Mouse (Mus musculus) neutrophil, adult 5-6 weeks (primary cell): Measurements from ENCODE around the gene Plxnc1. TPM values are rescaled to one million over a fixed set of nuclear protein-coding genes. Genes with fewer than 3 reads are reported as not detected.

Experiments used
- ATAC-seq: fragments of 151-379, 151-347 bp; 2 replicates; pipeline ENCODE4 v1.8.0; 2017; ENCODE audit warnings: mild to moderate bottlenecking, moderate TSS enrichment; ENCODE audit not compliant: insufficient number of reproducible peaks, poor library complexity, low FRiP score, severe bottlenecking; ENCODE audit errors: extremely low read depth
- total RNA-seq: library from RNA; stranded (forward); fragments of 200-1000 nt; gene quantifications from 2 replicates; pipeline ENCODE4 v1.2.3, GENCODE M21; 2017

Gene Plxnc1
- total RNA-seq, 1 experiment from 2014 or later = 47.5 TPM

DNA sequence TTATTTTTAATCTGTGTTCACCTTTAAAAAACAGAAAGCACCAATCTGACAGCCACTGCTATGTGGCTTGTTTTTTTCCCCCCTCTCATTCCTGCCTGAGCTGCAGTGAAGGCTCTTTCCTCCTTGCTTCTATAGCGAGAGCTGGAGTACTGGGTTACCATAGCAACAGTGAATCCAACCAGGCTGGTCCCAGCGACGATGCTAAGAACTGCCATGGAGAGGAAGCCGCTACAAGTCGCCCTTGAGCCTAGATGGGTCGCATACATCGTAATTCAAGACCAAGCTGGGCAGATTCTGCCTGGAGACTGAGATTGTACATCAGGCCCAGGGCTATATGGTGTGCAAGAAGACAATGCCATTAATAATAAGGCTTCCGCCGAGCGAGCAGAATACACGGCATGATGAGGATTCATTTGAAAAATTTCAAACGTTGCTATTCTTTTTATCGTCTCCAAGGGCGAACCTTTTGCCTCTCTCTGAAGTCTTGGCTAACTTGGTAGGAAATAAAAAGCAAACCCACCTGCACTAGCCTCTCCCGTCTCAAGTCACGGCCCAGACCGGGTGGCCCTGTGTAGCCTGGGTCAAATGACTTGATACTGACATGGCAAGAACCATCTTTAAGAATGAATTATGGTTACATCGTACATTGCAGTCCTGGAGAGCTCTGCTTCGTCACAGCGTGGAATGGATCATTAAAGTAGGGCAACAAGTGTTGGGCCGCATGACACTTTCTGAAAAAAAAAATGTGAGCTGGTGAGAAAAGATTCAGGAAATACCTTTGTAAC lies 38.8 kb downstream of the Plxnc1 start:
- ATAC-seq = no peak

DNA sequence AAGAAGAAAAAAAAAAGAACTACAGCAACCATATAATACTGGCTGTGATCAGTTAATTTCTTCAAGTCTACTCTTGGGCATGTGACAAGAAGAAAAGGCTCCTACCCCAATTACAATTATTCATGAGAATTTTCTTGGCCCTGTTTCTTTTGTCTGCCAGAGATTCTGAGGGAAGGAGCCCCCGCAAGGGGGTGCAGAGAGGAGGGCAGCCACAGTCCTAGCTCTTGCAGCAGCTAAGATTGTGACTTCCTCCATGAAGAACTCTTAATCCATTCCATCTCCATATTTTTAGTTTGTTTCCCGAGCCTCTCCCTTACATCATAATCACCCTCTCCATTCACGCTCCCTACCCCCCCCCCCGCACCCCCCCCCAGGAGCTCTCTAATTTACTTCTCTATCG lies 39.4 kb downstream of the Plxnc1 start:
- no peak for ATAC-seq

DNA sequence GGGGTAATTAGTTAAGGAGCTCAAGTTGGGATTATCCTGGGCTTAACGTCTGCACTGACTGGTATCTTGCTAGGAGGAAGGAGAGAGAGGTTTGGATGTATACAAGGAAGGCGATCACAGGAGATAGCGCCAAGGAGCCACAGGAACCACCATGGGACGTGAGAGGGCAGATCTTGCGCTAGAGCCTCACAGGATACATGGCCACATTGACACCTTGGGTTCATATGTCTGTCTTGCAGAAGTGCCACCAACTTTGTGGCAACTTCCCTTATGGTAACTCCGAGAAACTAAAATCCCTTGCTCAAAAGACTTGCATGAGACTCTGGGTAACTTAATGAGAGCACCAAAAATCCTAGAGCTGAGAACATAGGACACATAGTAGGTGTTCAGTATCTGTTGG lies 47.7 kb downstream of the Plxnc1 start:
- no peak for ATAC-seq

DNA sequence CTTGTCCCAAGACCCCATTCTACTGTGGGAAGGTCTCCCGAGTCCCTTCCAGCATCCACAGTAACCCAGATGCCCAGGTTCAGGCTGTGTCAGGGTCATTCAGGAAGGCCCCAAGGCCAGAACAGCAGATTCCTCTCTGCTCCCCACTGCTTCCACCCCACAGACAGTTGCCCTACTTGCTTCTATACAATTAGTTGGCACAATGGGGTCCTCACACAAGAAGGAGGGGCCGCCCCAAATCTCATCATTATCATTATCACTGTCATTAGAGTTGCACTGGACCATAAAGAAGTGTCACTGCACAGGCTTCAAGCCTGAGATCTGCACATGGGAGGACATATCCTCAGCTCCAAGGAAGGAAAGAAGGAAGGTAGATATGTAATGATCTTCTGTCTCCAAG lies 48.3 kb downstream of the Plxnc1 start:
- no peak for ATAC-seq

DNA sequence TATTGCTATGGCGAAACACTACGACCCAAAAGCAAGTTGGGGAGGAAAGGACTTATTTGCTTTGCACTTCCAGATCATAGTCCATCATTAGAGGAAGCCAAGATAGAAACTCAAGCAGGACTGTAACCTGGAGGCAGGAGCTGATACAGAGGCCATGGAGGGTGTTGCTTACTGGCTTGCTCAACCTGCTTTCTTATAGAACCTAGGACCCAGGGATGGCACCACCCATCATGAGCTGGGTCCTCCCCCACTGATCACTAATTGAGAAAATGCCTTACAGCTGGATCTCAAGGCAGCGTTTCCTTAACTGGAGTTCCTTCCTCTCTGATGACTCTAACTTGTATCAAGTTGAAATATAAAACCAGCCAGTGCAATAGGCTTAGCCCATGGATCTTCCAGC lies 48.8 kb downstream of the Plxnc1 start:
- ATAC-seq = no peak

DNA sequence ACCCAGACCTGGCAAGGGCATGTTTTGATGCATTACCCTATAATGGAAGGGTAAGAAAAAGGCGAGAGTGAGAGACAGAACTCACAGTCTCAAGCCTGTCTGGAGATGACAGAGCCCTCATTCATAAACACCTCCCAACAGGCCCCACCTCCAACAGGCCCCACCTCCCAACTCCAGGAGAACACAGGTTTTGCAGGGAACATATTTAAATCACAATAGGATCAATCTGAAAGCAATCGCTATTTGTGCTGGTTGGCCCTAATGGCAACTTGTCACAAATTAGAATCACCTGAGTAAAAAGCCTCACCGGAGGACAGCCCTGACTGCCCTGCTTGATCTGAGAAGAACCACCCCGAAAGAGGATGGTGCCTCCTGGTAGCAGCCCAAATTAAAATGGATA lies 54.9 kb downstream of the Plxnc1 start:
- no peak for ATAC-seq

DNA sequence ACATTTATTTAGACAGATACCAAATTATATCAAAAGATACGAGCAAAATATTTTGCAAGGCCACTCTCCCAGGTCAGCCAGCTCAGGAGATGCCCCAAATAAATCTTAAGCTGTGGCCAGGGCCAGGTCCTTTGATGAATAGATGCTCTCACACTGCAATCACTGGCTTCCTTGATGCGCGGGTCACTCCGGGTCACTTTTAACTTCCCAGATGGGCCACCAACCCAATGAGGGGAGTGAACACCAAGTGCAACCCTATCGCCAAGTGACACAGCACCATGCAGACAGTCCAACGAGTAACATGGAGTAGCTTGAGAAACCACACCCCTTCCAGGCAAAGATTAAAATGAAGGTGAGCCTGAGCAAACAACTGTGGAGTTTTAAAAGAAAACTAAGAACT lies 61.4 kb downstream of the Plxnc1 start:
- no peak for ATAC-seq

DNA sequence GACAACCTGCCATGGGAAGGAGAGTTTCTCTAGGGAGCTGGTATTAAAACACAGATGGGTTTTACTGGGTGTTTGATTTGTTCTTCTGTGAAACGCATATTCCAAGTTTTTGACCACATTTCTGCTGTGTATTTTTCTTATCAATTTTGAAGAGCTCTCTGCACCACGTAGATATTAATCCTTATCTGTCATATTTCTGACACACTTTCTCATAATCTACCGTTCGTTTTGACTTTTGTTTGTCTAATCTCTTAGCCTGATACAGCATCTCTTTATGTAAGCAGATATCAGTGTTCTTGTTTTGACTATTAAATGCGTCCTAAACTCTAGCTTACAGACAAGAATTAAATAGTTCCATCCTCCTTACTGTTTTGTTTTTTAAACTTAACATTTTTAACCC lies 73.1 kb downstream of the Plxnc1 start:
- no peak for ATAC-seq

DNA sequence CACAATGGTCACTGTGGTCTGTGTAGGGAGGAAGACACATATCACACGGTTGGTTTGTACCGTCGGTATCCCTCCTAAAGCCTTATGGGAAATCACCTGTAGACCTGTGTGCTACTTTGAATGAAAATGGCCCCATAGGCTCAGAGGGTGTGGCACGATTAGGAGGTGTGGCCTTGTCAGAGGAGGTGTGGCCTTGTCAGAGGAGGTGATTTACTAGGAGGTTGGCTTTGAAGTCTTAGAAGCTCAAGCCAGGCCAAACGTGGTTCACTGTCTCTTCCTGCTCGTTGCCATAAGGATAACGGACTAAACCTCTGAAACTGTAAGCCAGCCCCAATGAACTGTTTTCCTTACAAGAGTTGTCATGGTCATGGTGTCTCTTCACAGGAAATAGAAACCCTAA lies 73.5 kb downstream of the Plxnc1 start:
- no peak for ATAC-seq

DNA sequence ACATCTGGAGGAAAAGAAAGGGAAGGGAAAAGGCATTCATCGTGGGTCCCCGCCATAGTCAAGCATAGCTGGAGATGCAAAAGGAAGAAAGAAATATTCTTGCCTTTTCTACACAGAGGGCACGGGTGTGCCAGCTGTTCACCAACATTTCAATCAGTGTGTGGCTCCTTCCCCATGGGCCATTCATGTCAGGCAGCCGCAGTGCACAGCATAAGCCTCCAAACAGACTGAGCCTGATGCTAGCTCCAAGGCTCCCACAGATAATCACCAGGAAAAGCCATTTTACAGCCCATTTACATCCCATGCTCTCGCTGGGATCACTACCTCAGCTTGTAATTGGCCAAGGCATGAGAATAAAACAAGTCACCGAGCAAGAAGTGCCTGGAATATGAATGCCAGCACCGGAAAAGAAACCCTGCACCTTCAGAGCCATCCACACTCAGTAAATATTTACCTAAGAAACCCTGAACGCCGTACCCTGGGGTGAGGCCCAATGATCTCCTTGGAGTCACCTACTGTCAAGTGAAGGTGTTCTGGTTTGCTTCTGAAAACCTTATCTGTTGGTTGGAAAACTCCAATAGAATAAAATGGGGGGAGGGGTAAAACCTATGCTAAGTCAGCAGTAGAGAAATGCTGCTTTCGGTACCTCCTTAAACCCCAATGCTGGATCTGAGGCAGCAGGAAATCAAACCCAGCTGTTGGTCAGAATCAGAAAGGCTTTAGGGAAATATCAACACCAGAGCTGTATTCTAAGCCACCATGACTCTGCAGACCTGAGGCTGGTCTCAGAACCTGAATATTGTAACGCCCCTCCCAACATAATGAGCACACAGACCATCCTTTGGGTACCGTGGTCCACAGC lies 77.4 kb downstream of the Plxnc1 start:
- ATAC-seq = no peak

DNA sequence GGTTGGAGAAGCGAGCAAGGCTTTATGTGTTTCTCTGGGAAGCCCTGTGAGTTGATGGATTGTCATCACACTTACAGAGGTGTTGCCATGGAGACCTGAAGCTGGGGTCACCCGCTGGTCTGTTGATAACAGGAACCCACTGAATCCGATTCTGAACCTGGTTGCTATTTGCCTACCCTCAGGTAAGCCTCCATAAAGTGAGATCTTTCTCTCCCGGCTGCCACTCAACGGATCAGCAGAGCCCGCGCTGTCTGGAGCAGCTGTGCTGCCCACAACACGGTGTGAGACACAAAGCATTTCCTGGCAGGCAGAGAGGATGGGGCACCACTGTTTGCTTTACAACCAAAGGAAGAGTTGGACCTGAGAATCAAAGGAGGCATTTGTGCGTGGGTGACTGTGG lies 79.4 kb downstream of the Plxnc1 start:
- no peak for ATAC-seq

DNA sequence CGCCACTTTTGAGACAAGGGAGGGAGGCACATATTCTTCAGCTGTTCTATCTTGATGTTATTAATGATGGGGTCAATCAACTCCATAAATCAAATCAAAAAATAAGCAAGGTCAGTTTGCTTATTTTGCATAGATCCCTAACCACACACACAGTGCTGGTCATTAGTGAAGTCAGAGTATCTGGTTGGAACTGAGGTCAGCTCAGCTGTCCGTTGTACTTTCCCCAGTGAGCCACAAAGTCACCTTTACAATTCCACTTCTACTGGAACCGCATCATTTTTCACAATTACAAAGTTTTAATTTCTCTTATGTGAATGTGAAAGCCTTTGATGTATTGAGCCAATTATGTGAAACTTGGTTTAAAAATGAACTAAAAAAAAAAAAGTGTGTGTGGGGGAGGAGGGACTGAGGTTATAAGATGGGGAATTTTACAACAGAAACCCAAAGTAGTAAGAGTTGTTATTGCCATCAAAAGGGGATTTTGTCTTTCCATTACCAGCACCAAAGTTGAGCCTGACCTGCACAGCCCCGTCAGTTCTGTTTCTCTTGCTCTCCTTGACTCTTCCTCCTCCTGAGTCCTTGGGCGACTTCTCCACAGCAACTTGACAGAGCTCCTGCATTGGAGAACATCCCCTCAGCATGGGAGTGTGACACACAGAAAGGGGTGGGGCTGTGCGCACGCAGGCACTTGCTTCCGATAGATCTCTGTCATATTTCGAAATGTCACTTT lies 80.3 kb downstream of the Plxnc1 start:
- ATAC-seq = no peak

DNA sequence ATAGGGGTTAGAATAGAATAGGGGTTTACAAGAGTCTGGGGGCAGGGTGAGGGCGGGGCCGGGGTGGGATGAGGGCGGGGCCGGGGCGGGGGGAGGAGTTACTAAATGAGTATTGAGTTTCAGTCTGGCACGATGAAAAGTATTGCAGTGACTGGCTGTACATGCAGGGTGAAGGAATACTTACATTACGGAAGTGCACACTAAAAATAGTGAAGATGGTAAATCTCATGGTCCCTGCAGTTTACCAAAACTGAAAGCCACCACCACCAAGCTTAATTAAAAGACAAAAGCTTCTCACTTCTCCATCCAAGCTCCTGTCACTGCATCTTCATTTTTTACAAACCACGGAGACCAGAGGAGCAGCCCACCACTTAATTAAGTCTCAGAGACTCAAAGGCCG lies 81.4 kb downstream of the Plxnc1 start:
- no peak for ATAC-seq

DNA sequence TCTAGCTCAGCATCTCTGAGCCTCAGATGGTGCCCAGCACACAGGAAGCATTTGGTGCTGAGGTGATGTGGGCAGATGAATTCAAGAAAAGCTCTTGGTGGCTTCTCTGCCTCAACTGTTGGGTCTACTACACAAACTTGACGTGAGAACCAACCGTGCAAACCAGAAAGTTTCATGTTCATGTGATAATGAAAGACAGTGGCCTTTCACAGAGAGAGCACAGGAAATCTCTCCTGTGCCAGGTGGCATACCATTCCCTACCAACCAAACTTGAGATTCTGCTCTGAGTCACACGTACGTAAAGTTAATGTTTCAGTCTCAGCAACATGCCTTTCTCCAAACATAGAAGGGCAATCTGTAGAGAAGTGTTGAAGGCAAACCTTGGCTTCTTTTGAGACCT lies 83.8 kb downstream of the Plxnc1 start:
- no peak for ATAC-seq

DNA sequence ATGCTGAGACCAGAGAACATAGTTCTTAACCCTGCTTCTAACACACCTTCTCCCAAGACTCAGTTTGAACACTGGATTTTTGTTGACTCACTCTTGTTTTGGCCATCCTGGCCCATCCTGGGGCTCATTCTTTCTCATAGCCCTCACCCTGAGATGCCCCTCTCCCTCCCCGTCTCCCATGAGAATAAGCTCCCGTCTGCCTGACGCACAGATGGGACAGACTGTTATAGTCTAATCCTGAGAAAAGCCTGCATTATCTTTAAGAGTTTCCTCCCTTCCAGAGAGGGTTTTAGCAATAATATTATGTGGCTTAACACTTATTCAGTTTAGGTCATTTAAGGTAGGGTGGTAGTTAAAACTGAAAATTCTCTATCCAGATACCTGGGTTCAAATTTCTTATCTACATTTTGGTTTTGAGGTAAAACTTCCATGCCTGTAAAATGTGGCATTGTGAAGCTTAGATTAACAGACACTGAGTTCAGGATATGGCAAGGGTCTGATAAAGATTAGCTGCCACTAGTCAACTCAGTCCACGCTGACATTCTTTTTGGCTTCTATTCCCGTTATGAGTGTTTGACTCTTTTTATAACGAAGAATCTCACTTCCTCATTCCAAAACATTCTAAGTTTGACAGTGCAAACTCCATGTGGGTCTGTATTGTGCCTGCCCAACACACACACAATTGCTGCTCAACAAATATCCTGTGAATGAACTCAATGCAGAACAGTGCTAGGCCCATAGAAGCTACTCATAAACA lies 86.2 kb downstream of the Plxnc1 start:
- ATAC-seq = peak; percentile 40

DNA sequence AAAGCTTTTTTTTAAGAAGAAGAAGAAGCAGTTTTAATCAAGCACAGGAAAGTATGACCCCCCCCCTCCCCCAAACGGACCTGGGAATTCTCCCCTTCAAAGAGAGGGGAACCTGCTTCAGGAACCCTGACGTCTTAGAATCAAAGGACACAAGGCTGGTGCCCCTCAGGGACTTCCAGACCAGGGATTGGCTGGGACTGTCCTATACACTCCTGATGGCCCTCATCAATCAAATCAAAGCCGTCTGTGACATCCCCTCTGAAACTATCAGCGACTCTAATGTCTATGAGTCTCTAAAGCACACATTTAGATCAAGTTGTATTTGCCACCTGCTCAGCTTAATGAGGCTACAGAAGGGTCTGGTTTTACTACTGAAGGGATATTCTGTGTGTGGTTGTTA lies 94.1 kb downstream of the Plxnc1 start:
- ATAC-seq = no peak

DNA sequence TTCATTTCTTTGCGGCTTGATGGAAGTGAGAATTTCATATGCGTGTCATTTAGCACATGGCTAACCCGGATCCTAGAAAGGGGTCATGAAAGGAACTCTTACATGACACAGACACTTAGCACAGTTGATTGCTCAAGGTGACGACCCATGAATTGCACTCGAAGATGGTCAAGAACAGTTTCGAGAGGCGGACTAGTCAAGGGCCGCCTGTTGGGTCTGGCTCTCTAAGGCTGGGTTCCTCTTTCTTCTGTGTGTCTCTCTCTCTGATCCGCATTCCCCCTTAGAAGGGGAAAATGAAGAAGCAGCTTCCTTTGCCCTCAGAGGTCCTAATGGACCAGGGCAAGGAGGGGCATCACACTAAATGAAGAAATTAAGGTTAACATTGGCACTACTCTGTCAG lies 94.7 kb downstream of the Plxnc1 start:
- ATAC-seq = no peak

DNA sequence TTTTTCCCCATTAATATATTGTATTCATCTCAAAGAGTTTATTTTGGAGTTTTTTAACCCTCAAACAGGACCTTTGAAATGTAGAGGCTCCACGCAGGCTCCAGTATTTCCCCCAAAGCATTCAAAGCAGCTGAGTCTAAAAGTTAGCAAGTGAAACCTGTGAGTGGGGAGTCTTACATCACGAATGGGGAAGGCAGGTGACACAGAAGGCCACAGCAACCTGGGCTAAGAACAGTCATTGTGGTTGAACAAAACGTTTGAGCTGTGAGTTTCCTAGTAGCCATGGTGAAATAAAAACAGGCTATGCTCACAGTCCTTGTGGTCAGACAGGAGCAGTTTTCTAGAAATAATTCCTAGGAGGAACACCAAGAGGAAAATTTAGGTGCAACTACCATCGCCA lies 95.3 kb downstream of the Plxnc1 start:
- ATAC-seq = 0 out of 2 replicates have a peak, but pooled peaks have one; percentile 14

DNA sequence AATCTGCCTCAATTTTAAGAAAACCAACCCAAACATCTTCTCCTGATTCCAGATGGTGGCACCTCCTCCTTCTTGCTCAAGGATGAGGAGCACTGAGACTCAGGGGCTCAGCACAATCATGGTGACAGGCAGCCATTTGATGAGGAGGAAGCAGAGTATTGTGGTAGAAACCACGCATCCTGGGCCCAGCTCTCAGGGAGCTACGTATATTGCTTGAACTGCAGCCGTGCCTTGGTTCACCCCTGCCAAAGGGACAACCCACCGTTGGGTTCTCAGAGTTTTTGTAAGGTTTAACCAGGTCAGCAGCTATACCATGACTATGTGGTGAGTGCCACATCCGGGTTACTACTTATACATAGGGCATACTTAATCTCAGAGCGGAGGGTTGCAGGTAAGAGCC lies 96.3 kb downstream of the Plxnc1 start:
- no peak for ATAC-seq
